Mouse (Mus musculus) urinary bladder, postnatal 25 days (tissue): ENCODE results near the gene Gatd1.

Source experiments
- DNase-seq: peaks from one replicate; pipeline ENCODE4 v3.0.0; 2022; ENCODE audit warnings: low spot score

Gatd1 gene

DNA sequence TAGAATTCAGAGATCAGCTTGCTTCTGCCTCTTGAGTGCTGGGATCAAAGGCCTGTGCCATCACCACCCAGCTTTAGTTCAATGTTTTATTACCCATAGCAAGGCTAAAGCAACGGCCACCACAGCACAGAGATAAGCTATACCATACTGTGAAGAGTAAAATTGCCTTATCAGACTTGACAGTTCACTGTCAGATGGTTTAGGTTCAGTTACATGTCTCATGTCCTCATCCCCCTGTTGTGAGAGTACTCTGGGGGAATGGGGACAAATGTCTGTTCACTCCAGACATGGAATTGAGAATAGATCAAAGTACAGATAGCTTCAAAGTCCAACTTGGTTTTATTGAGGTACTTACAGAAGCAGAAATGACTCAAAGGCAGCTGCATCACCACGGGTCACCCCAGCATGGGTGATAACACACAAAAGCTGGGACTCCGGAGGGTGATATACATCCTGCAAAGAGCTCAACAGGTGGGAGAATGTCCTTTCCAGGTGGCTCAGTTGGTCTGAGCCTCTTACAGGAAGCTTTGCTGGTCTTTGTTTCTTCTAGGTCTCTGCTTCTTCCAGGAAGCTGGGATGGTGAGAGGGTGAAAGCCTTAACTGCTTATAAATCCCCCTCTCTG is 25.3 kb downstream of the Gatd1 start:
- DNase-seq, result no peak

DNA sequence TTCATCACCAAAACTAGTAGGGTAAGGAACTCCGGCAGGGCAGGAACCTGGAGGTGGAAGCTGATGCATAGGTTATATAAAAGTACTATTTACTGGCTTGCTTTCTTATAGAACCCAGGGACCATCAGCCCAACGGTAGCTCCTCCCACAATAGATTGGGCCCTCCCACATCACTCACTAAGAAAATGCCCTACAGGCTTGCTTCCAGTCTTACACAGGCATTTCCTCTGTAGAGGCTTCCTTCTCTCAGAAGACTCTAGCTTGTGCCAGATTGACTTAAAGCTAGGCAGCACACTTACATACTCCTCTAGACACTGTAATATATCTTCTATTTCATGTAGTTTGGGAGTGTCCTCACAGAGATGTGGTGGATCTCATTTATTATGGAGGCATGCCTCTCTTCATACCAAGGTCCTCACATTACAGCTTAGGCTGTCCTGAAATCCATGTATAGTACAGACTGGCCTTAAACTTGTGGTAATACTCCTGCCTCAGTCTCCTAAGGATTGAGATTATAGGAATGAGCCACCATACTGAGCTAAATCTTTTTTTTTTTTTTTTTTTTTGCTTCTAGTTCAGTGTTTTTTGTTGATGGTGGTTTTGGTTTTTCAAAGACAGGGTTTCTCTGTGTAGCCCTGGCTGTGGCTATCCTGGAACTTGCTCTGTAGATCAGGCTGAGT is 26.0 kb downstream of the Gatd1 start:
- DNase-seq, result no peak

DNA sequence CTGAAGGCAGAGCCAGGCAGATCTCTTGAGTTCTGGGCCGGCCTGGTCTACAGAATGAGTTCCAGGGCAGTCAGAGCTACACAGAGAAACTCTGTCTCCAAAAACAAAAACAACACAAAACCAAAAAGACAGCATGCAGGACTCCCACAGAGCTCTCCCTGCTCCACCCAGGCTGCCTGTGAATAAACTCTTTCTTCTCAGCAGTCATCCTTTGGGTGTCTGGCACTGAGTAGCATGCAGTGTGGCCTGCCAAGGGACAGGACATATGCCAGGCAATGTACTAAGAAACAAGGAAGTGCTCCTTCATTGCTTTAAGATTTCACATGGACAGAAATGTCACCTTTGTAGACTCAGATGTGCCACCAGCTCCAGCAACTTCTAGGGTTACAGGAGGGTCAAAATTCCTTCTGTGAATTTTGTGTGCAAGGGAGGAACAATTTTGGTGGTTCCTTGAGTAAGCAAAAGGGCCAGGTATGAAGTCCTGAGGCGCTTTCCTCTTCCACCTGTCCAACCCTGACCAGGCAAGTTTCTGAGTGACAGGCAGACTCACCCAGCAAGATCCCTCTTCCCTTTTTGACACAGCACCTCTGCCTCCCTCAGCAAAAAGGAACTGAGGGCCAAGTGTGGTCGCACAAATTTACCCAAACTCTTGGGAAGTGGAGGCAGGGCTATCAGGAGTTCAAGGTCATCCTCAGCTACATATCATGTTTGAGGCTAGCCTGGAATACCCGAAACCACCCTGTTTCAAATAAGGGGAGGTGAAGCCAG is 32.7 kb downstream of the Gatd1 start:
- DNase-seq, result no peak

DNA sequence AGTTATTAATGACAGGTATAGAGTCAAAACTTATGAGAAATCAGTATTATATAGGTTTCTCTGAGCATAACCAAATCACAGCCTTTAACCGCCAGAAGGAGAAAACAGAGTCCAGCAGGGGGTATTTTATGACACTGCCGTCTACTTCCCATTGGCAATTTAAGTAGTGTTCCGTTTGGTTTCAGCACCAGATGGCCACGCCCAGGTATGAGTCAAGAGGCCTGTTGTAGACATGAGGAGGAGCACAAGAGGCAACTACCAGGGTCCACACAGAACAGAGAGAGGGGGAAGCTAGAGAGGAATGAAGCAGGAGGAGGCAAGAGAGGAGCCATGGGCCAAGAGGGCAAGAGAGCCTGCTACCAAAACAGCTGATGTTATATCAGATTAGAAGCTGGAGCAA is 34.4 kb downstream of the Gatd1 start:
- DNase-seq, result no peak

- no peak for DNase-seq
Observed at GRCm38 (mm10) chr7:141374399-141374798, 39.5 kb downstream of the Gatd1 start.

DNA sequence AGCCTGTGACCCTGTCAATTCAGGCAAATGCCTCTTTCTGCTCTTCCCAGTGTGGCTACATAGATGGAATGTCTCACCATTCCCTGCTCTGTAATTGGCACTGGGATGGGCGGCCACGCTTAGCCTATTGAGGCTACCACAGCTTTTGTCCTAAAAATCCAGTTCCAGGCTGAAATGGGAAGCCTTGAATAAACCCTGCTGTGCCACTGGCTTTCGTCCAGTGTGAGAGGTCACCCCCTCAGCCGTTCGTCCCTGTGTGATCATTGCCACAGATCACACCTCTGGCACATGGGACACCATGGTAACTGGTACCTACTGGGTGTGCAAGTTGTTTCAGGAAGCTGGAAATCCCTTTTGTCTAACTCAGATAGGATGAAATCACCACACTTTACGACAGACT is 40.3 kb downstream of the Gatd1 start:
- no peak for DNase-seq

GRCm38 (mm10) chr7:141371942-141372595 is 41.9 kb downstream of the Gatd1 start:
- no peak for DNase-seq

DNA sequence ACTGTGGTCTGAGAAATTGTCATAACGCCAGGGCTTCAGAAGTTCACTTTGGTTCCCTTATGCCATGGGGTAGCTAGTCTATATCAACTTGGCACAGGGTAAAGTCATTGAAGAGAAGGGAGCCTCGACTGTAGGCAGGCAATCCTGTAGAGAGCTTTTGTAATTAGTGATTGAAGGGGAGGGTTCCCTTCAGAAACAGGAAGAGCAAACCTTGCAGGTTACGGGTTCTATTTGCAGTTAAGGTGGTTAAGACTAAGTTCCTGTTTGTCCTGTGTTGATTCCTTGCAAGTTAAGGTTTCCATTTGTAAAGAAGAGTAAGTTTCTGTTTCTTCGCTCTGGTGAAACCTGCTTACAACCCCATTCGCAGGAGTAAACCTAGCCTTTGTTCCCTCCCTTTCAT is 44.0 kb downstream of the Gatd1 start:
- DNase-seq, result no peak

GRCm38 (mm10) chr7:141367358-141367757 is 46.6 kb downstream of the Gatd1 start:
- DNase-seq, result no peak

GRCm38 (mm10) chr7:141365049-141365445 is 48.9 kb downstream of the Gatd1 start:
- DNase-seq, result no peak

DNA sequence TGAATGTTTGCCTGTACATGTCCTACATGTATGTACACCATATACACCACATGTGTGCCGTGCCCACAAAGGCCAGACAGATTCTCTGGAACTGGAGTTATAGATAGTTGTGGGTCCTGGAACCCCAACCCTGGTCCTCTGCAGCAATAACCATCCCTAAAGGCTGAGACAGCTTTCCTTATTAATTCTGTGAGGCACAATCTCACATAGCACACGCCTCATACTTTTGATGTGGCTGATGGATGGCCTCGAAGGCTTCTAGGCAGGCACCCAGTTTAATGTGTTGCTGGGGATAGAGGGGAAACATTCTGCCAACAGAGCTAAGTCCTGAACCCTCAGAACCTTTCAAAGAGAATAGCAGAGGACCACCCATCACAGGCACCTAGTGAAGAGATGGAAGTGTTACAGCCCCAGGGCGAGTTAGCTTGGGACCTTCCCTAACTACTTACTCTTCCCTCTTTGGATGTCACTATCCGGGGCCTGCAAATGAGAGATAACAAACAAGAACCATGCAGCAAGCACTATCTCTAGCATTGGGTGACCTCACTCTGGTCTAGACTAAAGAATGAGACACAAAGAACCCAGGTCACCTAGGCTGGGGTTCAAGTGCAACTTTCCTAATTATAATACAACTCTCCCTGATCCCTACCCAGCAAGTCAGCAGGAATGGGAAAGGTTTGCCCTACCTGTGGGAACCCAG is 49.4 kb downstream of the Gatd1 start:
- no peak for DNase-seq

- DNase-seq, result no peak
Observed at GRCm38 (mm10) chr7:141363752-141364125, 50.2 kb downstream of the Gatd1 start.

GRCm38 (mm10) chr7:141363106-141363751 is 50.7 kb downstream of the Gatd1 start:
- DNase-seq, result peak; percentile 61

- no peak for DNase-seq
Observed at GRCm38 (mm10) chr7:141361510-141361909, 52.4 kb downstream of the Gatd1 start.
